Mouse (Mus musculus) bone marrow macrophage, adult 2 months (primary cell): Measurements from ENCODE around the gene Slc7a8.

ENCODE experiments used
- CTCF ChIP-seq: IDR thresholded peaks from 2 replicates; pipeline ENCODE4 v1.5.1; 2012; ENCODE audit warnings: low read depth, mild to moderate bottlenecking, low read length, moderate library complexity
- POLR2A ChIP-seq: IDR thresholded peaks from 2 replicates; pipeline ENCODE4 v1.6.1; 2012; ENCODE audit warnings: mild to moderate bottlenecking, low read depth, low read length, borderline replicate concordance

- TF ChIP-seq POLR2A, result no peak
- TF ChIP-seq CTCF, result no peak
These were observed 6.5 kb upstream of the Slc7a8 start for GRCm38 (mm10) chr14:54788231-54788630.
